Mouse (Mus musculus) lung, adult 18-20 months (tissue): Measurements from ENCODE around the gene Gm11273.
A peak's percentile ranks its signal among the peaks of the same experiment; 100 is the strongest.
"Not testable (repeated sequence)": the region's sequence is repeated elsewhere in the genome, so short reads cannot be mapped to it uniquely, and the experiment has no call there.

Source experiments
- DNase-seq, 2 experiments: peaks; one replicate each; pipeline ENCODE4 v3.0.0; 2022; ENCODE audit warnings: mixed read lengths in 2 of 2

Gene Gm11273

GRCm38 (mm10) chr13:21501182-21501581 lies at the start of gene Gm11273:
Gene Gm11273, minus strand, starts transcription at chr13:21501418.
- DNase-seq: not testable (repeated sequence)

GRCm38 (mm10) chr13:21550416-21551110 lies 49.3 kb upstream of the Gm11273 start:
- DNase-seq: no peak

GRCm38 (mm10) chr13:21549487-21549886 lies 48.3 kb upstream of the Gm11273 start:
- no peak for DNase-seq

DNA sequence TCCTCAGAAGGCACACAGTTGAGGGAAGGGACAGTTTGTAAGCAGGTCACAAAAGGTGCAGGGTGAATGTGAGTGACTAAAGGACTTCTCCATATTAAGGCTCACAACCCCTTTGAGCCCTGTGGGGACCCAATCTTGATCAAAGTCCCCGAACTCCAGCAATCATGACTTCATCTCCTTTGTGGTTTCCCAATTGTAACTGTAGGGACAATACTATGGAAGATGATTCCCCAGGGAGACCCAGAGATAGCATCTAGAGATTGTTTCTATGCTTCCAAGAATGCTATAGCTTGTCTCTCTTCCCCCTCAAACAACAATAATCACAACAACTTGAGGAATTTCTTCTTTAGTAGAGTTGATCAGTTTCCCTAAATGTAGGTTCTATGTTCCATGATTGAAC lies 41.5 kb upstream of the Gm11273 start, which contains the start of gene Olfr1366:
Gene Olfr1366 (minus strand): TSS at position 101 of the 400 bp plus-strand sequence.
- DNase-seq: no peak

DNA sequence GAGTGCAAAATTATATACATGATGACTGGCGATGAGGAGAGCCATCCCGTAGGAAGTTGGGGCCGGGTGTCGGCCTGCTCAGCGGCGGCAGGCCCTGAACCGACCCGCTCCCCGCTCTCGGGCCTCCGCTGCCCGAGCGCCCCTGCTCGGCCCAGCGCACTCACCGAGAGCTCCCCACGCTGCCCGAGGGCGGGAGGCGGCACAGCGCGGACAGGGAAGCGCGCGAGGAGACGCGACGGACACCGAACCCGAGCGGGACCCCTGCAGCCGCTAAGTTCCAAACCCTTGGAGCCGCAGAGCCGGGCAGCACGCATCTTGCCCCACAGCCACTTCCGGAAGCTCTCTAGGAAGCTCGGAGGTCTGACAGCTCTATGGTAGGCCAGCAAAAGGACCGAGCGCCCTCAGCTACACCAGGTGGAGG lies 29.6 kb upstream of the Gm11273 start, which contains the start of gene Zkscan8:
Gene Zkscan8 (minus strand): TSS at position 340 of the 421 bp plus-strand sequence.
- DNase-seq: peak; percentile 88 to 92

GRCm38 (mm10) chr13:21530136-21530535 lies 28.9 kb upstream of the Gm11273 start:
- no peak for DNase-seq

DNA sequence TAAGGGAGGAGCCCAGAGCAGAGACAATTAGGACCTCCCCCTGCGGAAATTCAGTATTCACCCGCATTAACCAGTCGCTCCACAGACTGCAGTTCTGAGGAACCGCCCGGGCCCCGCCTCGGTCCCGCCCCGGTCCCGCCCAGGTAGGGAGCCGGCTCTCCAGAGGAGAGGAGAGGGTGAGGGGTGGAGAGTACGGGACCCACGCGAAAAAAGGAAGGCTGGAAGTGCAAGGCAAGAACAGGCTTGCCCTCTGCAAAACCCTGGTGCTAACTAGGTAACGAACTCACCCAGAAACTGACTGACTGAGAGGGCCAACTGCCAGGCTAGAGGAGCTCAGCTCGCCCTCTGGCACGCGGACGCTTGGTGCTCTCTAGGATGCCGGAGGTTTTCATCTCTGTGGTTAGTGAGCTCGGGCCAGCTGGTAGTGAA lies 5.0 kb upstream of the Gm11273 start:
- DNase-seq: peak; percentile 79 to 83

DNA sequence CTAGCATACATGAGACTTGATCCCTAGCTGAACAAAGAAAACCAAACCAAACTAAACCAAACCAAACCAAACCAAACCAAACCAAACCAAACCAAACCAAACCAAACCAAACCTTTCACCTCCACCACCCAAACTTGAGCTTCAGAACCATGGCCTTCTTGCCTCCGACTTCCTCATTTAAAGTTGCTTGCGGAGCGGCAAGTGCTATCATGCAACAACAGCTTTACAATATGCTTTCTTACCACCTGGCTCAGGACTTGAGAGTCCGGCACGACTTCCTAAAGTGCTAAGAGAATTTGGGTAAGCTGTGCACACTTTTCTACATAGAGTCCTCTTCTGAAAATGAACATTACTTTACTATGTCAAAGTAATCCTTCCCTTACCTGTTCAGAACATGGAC lies 1.1 kb upstream of the Gm11273 start:
- no peak for DNase-seq

DNA sequence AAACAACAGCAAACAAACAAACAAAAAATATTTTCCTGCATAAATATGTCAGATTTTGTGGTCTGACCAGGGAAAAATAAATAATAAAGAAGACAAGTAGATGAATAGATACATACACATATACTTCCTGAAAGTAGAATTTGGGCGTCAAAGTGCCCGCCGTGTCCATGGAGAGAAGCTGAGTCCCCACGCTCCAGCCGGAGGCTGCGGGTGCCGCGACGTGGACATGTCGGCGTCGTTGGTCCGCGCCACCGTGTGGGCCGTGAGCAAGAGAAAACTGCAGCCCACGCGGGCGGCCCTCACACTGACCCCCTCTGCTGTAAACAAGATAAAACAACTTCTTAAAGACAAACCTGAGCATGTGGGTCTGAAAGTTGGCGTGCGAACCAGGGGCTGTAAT lies 6.1 kb downstream of the Gm11273 start, which contains the start of gene AK157302:
Gene AK157302 (plus strand): TSS at position 144 of the 400 bp plus-strand sequence.
- peak in 1 of 2 experiments; percentile 12 for DNase-seq

GRCm38 (mm10) chr13:21492847-21493246 lies 8.4 kb downstream of the Gm11273 start:
- no peak for DNase-seq

- DNase-seq: no peak
Measured at GRCm38 (mm10) chr13:21486881-21487280, 14.3 kb downstream of the Gm11273 start.

GRCm38 (mm10) chr13:21478759-21479670 lies 22.2 kb downstream of the Gm11273 start, which contains the start of the genes Zkscan4 and Gm10065:
Gene Zkscan4, plus strand, starts transcription at chr13:21478907.
Gene Gm10065, minus strand, starts transcription at chr13:21479441.
- peak; percentile 54 to 55 for DNase-seq

GRCm38 (mm10) chr13:21472427-21472826 lies 28.8 kb downstream of the Gm11273 start:
- DNase-seq: no peak

DNA sequence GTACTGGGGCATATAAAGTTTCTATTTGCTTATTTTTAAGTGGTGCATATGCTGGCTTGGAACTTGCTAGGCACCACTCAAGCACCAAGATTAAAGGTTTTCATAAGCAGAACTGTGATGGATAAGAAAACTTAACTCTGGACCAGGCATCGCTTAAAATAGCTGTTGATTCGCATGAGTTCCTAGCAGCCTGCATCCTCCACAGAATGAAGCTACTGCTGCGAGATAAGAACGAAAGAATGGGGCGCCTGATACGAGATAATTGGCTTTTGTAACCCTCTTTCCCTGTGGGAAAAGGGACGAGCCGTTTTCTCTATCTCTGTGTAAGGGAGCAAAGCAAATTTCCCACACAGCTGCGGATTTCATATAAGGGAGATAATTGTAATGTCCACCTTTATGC lies 32.1 kb downstream of the Gm11273 start:
- no peak for DNase-seq

- DNase-seq: peak; percentile 87 to 90
Measured at GRCm38 (mm10) chr13:21468061-21469019, 32.9 kb downstream of the Gm11273 start, which contains the start of gene Nkapl. Gene Nkapl, minus strand, starts transcription at chr13:21468509.

- DNase-seq: no peak
Measured at GRCm38 (mm10) chr13:21467336-21467735, 33.9 kb downstream of the Gm11273 start.

DNA sequence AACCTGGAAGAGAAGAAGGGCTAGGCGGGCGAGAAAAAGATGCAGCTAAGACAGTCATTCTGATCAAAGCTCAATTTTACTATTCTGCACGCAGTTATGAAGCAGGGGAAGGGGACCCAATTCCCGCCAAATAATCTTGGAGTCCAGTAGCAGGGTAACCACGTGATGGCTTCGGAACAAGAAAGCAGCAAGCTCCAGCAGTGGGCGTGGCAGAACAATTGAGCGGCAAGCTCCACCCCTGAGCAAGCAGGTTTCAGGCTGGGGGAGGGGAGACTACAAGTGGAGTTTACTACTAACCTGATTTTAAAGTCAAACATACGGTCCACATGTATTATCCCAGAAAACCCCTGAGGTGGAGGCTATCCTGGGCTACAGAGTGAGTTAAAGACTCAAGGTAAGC lies 38.7 kb downstream of the Gm11273 start:
- DNase-seq: not testable (repeated sequence)

- DNase-seq: peak; percentile 61 to 63
Measured at GRCm38 (mm10) chr13:21456347-21456746, 44.9 kb downstream of the Gm11273 start.

- DNase-seq: no peak
Measured at GRCm38 (mm10) chr13:21454133-21454532, 47.1 kb downstream of the Gm11273 start.

DNA sequence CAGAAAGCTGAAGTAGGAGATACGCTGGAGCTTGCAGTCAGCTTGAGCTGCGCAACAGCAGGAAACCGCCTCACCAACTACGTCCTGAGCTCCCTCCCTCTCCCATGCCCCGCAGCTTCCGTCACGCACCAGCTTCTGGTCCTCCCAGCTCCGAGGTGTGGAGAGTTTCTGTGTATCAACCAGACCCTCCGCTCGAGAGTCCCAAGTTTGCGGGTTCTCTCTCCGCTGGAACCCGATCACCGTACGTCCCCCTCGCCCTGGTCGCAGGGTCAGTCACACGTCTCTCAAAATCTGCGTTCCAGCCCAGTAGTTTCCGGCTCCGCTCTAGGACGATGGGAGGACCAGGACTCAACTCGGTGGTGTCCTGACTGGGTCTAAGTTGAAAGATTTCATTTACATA lies 47.8 kb downstream of the Gm11273 start, which contains the start of gene Zscan26:
Gene Zscan26 (minus strand): TSS at position 282 of the 400 bp plus-strand sequence.
- peak; percentile 81 to 87 for DNase-seq

- no peak for DNase-seq
Measured at GRCm38 (mm10) chr13:21453042-21453441, 48.2 kb downstream of the Gm11273 start.
